Mouse (Mus musculus) liver, postnatal 0 days (tissue): ENCODE measurements around the gene Kcnq5. TPM values are rescaled to one million over a fixed set of nuclear protein-coding genes. Genes with fewer than 3 reads are reported as not detected.

Experiments used
- ATAC-seq: fragments of 200-750 bp; cut with Nextera tagmentation; 2 replicates; pipeline ENCODE4 v1.8.0; 2017; ENCODE audit warnings: mild to moderate bottlenecking, moderate library complexity
- DNase-seq: peaks from one replicate; pipeline ENCODE4 v3.0.0-alpha.2; 2016
- H3K27ac ChIP-seq: fragments of 300-500 bp; sonication (generic); 2 replicates; pipeline ENCODE4 v1.5.1; 2014; ENCODE audit warnings: antibody characterized with exemption, moderate library complexity, mild to moderate bottlenecking, low read depth
- H3K27me3 ChIP-seq: fragments of 300-500 bp; sonication (generic); 2 replicates; pipeline ENCODE4 v1.6.1; 2014; ENCODE audit warnings: low read length, control low read depth, mixed read lengths; ENCODE audit not compliant: insufficient read depth
- H3K36me3 ChIP-seq: fragments of 300-500 bp; sonication (generic); replicated peaks from 2 replicates; pipeline ENCODE4 v1.6.1; 2014; ENCODE audit warnings: mild to moderate bottlenecking, control low read depth, low read length, moderate library complexity, mixed read lengths; ENCODE audit not compliant: insufficient read depth
- H3K4me1 ChIP-seq: fragments of 300-500 bp; sonication (generic); 2 replicates; pipeline ENCODE4 v1.6.1; 2014; ENCODE audit warnings: antibody characterized with exemption, mild to moderate bottlenecking, control low read depth; ENCODE audit not compliant: insufficient read depth
- H3K4me2 ChIP-seq: fragments of 300-500 bp; sonication (generic); 2 replicates; pipeline ENCODE4 v1.6.1; 2014; ENCODE audit warnings: low read depth, mild to moderate bottlenecking, low read length, moderate library complexity, mixed read lengths
- H3K4me3 ChIP-seq: fragments of 300-500 bp; sonication (generic); 2 replicates; pipeline ENCODE4 v1.5.1; 2014; ENCODE audit warnings: low read depth, low read length
- H3K9ac ChIP-seq: fragments of 300-500 bp; sonication (generic); replicated peaks from 2 replicates; pipeline ENCODE4 v1.6.1; 2014; ENCODE audit warnings: mild to moderate bottlenecking, moderate library complexity
- H3K9me3 ChIP-seq: fragments of 300-500 bp; sonication (generic); 2 replicates; pipeline ENCODE4 v1.6.1; 2016; ENCODE audit warnings: mild to moderate bottlenecking, control low read depth, low read length, mixed read lengths
- CTCF ChIP-seq: sonication (generic); IDR thresholded peaks from 2 replicates; pipeline ENCODE4 v1.5.1; 2016; ENCODE audit warnings: antibody characterized with exemption, low read depth
- EP300 ChIP-seq: IDR thresholded peaks from 2 replicates; pipeline ENCODE4 v1.6.1; 2016; ENCODE audit warnings: antibody characterized with exemption, low read depth, mild to moderate bottlenecking
- WGBS: fragments of 180-500 bp; shearing (Covaris S2); extraction: QIAGEN DNeasy Blood & Tissue Kit; methylation state at CpG from one replicate; pipeline ENCODE4 v1.1.7; 2014; ENCODE audit not compliant: insufficient replicate concordance; 5-methylcytosine and 5-hydroxymethylcytosine counted together
- polyA plus RNA-seq: library from polyadenylated mRNA; unstranded; fragments of >200 nt; fragmentation: Nextera tagmentation; extraction: Ambion mirVana; gene quantifications from 2 replicates; pipeline ENCODE4 v1.2.1, GENCODE M21; 2015

Gene Kcnq5
- 0.21 and 0.37 TPM in 2 replicates for polyA plus RNA-seq

DNA sequence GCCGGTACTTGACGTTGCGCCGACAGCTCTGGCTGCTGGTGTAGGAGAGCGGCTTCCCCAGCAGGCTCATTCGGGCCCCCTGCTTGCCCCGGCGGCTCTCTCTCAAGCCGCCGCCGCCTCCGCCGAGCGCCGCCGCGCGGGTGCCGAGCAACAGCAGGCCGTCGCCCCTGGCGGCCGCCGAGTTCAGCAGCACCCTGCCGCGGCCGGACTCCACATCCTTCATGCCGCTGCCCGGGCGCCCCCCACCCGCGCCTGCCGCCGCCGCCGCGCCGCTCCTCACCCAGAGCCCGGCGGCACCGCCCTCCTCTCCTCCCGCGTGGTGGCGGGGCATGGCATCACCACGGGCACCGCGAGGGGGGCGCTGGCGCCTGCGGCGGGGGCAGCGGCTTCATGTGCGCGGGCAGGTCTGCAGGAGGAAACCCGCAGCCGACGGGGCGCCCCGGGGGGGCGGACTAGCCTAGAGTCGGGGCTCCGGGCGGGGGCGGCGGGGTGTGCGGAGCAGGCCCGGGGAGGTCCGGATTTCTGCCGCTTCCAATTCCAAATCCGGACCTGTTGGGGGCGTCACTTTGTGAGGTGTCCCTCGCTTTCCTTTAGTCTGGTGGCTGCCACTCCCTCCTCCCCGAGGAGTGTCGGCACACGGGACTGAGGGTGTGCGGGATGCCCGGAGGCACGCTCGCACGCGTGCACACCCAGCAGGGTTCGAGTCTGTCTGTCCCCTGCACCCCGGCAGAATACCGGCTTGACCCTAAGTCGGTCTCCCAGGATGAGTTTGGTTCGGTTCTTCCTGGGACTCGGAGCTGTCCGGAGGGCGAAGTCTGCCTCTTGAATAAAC is at the start of gene Kcnq5:
TSS of gene Kcnq5 (minus strand) at position 692 of the 832 bp plus-strand sequence.
- Histone ChIP-seq H3K4me2 (peak within 1 kb of the TSS; percentile 81), H3K9ac (peak within 1 kb of the TSS; percentile 34), H3K27ac (peak within 1 kb of the TSS; percentile 55), H3K4me3 (peak within 1 kb of the TSS; percentile 59), H3K27me3 (peaks cover 31% of the 10 kb centered on the region), H3K4me1 (peaks cover 8% of the 10 kb centered on the region), H3K9me3 (no peaks in the 10 kb centered on the region), H3K36me3 (no peaks in the 10 kb centered on the region)
- TF ChIP-seq EP300 (no peak), CTCF (peak; percentile 20)
- 2% methylated on average over 59 of the region's 89 CpGs for WGBS
- peak; percentile 66 for DNase-seq
- ATAC-seq: peak; percentile 67

DNA sequence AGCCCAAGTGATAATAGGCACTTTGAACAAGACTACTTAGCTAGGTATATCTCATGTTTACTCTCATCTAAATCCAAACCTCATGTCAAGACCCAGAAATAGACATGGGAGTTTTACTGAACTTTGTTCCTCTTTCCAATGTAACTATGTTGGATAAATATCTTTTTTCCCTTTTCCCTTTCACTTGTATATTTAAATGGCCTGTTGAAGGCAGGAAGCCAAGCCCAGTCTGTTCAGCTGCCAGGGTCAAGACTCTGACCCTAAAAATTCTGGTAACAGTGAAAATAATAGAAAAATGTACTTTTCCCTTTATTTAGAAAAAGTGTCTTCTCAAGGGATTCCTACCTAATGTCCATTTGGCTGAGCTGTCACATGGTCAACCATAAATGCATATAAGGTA is 18.0 kb upstream of the Kcnq5 start:
- no peak overlapping the region for H3K27ac ChIP-seq
- ATAC-seq (no peak), DNase-seq (no peak)
- no peaks in the 10 kb centered on the region for H3K27me3 ChIP-seq
- H3K4me1 ChIP-seq: no peaks in the 10 kb centered on the region
- TF ChIP-seq CTCF (no peak), EP300 (no peak)
- no peaks in the 10 kb centered on the region for H3K9me3 ChIP-seq
- H3K9ac ChIP-seq: no peak overlapping the region
- no peaks in the 10 kb centered on the region for H3K36me3 ChIP-seq
- H3K4me2 ChIP-seq: no peak overlapping the region
- no peak overlapping the region for H3K4me3 ChIP-seq

DNA sequence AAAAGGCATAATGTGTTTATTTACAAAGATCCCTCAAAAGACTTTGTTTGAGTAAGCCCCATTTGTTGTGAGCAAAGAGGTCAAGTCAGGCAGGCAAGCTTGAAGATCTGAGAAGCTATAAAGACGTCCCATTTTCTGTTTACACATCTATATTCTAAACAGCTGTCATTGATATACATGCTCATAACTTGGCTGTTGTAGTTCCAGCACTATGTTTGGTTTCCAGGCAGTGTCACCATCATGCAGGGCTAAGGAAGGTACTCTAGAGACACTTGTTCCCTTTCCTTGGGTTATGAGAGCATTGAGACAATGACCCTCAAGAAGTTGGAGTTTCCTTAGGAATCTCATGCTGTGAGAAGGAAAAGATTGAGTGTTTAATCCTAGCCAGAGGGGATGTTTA is 17.6 kb upstream of the Kcnq5 start:
- TF ChIP-seq EP300 (no peak), CTCF (no peak)
- H3K4me1 ChIP-seq: no peaks in the 10 kb centered on the region
- no peak overlapping the region for H3K27ac ChIP-seq
- no peak overlapping the region for H3K4me3 ChIP-seq
- no peak overlapping the region for H3K4me2 ChIP-seq
- DNase-seq (no peak), ATAC-seq (no peak)
- 50% methylated on average over 1 of the region's 1 CpGs for WGBS
- no peaks in the 10 kb centered on the region for H3K9me3 ChIP-seq
- H3K36me3 ChIP-seq: no peaks in the 10 kb centered on the region
- no peak overlapping the region for H3K9ac ChIP-seq
- no peaks in the 10 kb centered on the region for H3K27me3 ChIP-seq

DNA sequence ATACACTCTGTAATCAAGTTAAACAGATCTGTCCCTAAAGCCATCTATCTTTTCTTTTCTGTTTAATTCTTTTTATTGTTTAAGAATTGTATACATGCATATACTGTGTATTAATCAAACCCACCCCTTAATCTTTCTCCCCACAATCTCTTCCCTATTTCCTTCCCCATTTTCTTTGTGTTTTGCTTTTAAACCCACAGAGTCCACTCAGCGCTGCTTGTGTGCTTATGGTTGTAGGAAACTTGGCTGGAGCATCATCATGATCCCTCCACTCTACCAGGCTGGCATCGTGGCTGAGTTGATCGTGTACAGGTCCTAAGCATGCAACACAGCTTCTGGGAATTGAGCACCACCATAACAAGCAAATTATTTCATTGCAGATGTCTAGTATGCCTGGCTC is 12.3 kb upstream of the Kcnq5 start:
- 54% methylated on average over 3 of the region's 3 CpGs for WGBS
- no peaks in the 10 kb centered on the region for H3K4me1 ChIP-seq
- no peak overlapping the region for H3K4me3 ChIP-seq
- H3K27me3 ChIP-seq: no peaks in the 10 kb centered on the region
- no peak for TF ChIP-seq EP300
- TF ChIP-seq CTCF: no peak
- no peaks in the 10 kb centered on the region for H3K9me3 ChIP-seq
- H3K36me3 ChIP-seq: no peaks in the 10 kb centered on the region
- no peak overlapping the region for H3K9ac ChIP-seq
- DNase-seq (no peak), ATAC-seq (no peak)
- no peak overlapping the region for H3K4me2 ChIP-seq
- no peak overlapping the region for H3K27ac ChIP-seq

DNA sequence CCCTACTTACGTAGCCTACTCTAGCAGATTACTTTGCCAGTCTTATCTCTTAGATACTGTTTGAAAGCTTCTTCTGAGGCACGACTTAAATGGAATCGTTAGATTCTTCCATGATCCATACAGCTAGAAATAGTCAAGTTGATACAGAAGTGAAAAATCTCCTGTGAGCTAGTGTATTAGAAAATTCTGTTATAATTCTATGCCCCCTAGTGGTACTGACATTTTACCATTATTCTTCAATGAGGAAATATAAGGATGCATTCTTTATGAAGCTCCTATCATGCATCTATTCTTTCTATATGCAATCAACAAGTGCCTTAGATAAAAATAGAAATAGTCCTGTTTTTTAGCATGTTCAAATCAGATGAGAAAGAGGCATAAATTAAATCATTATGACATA is 5.4 kb upstream of the Kcnq5 start:
- Histone ChIP-seq H3K27ac (no peak overlapping the region), H3K4me2 (no peak overlapping the region), H3K9ac (no peak overlapping the region), H3K4me1 (no peaks in the 10 kb centered on the region; the same call in 1 of the 2 replicates), H3K4me3 (no peak overlapping the region), H3K27me3 (peaks cover 8% of the 10 kb centered on the region), H3K36me3 (no peaks in the 10 kb centered on the region), H3K9me3 (no peaks in the 10 kb centered on the region)
- DNase-seq (no peak), ATAC-seq (no peak)
- TF ChIP-seq CTCF (peak; percentile 28; the same call in 1 of the 2 replicates), EP300 (no peak)
- WGBS: 55% methylated on average over 3 of the region's 3 CpGs

DNA sequence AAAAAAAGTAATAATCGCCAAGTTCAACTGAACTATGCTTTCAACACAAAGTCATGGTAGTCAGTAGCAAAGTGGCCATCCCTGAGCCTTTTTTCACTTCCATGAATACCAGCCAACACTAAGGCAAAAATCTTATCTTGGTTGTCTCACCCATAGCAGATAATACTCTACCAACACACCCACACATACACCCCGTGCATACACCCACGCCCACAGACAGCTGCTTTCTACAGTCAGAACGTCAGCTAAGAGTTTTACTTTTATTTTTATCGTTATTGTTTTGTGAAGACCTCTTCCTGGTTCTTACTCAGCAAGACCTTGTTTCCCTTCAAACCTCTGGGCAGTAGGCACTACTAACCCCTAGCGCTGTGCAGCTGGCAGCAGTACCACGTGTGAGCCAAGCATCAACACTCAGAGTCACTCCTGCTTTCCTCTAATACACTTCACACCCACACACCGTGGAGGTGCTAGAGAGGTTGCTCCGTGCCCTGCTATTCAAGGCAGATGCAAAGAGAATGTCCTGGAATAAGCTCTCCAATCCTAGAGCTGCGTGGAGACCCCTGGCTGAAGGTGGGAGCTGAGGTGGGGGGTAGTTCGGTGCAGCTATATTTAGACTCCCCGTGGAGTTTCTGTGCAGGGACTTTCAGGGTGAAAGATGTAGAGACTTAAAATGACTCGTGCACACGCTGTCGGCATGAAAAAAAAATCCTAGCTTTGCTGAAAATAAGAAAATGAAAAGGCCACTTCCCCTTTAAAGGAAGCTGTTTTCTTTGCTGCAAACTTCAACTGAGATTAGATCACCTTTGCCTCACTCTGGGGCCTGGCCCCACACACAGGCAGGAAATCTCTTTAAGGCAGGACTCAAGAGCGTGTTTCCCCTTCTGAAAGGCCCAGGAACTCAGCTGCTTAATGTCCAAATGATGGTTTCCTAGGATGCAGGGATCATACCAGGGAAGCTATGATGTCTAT is 1.4 kb upstream of the Kcnq5 start:
- H3K27me3 ChIP-seq: peaks cover 31% of the 10 kb centered on the region
- H3K9ac ChIP-seq: no peak overlapping the region
- TF ChIP-seq EP300 (no peak), CTCF (no peak)
- WGBS: 29% methylated on average over 16 of the region's 16 CpGs
- H3K9me3 ChIP-seq: no peaks in the 10 kb centered on the region
- no peaks in the 10 kb centered on the region for H3K36me3 ChIP-seq
- 0 out of 2 replicates have a peak, but pooled peaks have one; percentile 18 for ATAC-seq
- peak overlapping the region; percentile 32 for H3K4me2 ChIP-seq
- H3K27ac ChIP-seq: no peak overlapping the region
- H3K4me3 ChIP-seq: no peak overlapping the region
- DNase-seq: peak; percentile 12
- H3K4me1 ChIP-seq: peaks cover 8% of the 10 kb centered on the region
